Mouse (Mus musculus): ENCODE data around the gene Gria2.

Gria2 gene

DNA sequence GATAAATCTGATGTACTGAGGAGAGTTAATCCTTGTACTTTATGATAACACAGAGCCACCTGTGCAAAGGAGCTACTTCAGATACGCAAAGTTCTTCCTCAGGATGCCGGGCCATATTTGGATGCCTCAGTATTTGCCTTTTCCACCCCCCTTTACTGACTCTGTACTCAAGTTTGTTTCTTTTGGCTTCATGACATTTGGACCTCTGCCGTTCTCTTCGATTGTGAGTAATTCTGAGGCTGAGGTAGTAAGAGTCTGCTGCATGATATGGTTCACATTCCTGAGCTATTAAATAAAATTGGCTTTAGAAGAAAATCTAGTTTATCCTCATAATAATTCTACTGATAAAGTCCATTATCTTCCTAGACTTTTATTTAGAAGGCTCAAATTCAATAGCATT lies 26.7 kb downstream of the Gria2 start:
- no peak for DNase-seq (ENCODE audit: low spot score in 2 of 2)

DNA sequence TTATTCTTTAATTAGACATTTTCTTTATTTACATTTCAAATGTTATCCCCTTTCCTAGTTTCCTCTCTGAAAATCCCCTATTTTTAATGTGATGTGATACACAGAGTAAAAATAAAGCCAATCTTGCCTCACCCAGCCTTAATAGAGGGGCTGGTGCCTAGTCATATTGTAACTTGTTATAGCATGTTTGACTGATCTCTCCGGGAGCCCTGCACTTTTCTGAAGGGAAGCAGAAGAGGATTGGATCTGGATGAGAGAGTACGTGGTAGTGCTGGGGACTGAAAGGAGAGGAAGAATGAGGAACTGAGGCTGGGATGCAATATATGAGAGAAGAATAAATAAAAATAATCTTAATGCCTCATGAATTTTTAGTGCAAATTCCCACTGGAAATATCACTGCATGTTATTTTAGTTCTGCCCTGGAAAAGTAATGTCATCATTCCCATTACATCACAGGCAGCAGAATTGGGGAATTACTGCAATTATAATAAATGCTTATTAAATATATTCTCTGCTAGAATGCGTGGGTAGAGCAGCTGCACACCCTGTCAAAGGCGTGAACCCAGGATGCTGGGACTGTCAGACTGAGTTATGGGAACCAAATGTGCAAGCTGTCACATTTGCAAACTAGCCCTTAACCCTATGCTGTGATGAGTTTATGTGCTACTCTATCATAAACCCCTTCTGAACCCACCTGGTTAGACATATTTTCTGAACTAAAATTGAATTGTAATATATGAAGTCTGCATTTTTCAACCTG lies 28.4 kb downstream of the Gria2 start:
- DNase-seq (ENCODE audit: low spot score in 2 of 2): no peak

DNA sequence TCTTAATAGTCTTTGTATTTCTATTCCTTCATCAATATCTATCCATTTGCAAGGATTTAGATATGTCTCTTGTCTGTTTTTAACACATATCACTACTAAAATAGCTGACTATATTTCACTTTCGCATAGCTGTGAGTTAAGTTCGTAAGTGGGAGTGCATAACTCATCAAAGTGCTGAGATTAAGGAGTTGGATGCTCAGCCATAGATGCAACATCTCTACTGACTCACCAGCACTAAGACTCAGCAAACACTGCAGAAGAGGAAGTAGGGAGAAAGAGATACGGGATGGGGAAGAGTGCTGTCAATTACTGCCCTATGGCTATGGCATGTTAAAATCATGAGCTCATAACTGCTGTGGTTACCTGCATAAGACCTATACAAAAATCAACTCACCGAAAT lies 29.4 kb downstream of the Gria2 start:
- DNase-seq (ENCODE audit: low spot score in 2 of 2): no peak

DNA sequence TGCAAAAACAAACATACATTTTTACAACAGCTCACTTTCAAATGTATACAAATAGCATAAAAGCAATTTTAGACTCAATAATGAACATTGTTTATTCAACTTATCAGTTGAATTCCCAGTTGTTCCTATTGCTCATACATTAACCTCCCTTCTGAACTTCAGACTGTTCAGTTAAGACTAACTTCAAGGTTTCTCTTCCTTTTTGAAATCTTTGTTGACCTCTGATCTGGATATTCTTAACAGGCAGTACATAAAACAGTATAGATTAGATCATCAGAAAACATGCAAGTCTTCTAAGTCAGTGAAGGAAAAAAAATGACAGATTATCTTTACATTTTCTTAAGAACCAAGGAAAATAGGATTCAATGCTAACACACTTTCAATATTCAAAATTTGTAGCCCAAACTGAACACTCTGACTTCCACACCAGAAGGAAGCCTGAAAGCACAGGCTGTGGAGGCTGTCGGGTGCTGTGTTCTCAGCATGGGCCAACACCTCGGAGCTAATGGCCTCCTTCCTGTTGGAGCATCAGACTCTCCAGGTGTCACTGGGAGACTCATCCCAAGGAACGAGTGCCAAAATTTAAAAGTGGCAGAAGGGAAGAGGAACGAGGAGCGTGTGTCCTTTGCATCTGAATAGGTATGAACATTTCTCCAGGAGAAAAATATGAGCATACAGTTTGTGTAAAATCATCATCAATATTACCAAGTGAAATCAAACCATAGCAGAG lies 33.0 kb downstream of the Gria2 start:
- DNase-seq (ENCODE audit: low spot score in 2 of 2): no peak

DNA sequence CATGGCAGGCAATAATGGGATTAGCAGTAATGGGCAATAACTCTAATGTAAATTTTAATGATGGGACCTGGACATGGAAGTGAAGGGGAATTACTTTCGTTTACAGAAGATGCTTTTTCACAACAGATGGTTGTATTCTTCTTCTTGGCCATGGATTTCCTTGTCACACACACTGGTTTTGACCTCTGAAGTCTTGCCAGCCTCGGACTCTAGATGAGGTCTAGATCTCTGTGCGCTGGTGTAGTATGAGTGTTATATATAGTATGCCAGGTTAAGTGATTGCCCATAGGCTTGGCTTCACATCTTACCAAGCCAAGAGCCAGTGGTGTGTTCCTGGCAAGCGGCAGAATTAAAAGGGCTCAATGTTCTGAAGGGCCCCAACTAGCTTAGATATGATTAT lies 43.7 kb downstream of the Gria2 start:
- no peak for DNase-seq (ENCODE audit: low spot score in 2 of 2)

DNA sequence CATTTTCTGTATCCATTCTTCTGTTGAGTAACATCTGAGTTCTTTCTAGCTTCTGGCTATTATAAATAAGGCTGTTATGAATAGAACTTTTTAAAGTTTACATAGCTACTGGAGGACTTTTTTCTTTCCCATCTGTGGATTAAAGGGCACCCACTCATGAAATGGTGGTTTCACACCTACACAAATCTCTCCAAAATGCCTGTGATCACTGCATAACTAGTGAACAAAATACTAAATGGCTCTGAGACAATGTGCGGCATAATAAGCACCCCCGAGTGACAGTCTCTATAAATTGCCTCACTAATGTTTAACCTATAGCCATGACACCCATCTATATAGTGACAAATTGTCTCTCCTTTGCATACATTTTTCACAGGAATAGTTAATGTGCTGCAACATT lies 44.3 kb downstream of the Gria2 start:
- no peak for DNase-seq (ENCODE audit: low spot score in 2 of 2)

DNA sequence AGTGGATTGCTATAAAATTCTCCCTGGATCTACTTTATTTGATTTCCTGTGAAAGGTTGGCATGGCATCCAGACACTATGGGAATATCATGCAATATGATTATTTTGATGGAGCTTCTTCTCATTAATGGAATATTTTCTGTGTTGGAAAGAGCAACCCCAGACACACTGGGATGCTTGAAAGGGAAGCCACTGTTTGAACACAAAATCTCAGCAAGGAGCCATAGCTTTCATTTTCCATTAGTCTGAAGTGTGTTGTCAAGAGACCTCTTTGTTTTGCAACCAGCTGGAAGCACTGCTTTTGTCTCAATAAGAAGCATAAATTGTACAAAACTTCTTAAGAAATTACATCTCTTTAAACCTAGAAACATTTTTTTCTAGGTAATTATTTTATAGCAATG lies 51.8 kb downstream of the Gria2 start:
- DNase-seq (ENCODE audit: low spot score in 2 of 2): no peak

DNA sequence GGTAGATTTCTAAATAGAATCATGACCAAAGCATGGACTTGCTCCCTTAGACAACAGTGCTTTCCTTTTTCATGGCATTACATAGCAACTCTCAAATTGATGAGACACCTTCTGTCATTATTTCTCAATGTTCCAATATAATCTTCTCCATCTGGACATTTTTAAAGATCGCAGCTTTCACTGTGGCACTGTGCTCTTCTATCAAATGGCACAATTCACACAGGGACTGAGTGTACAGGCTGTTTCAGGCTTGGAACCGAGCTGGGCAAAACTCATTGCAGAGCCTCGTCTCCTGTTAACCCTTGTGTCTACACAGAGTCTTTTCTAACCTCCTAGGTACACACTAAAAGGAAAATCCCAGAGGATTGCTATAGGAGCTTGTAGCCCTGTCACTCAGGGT lies 77.4 kb downstream of the Gria2 start:
- no peak for DNase-seq (ENCODE audit: low spot score in 2 of 2)

DNA sequence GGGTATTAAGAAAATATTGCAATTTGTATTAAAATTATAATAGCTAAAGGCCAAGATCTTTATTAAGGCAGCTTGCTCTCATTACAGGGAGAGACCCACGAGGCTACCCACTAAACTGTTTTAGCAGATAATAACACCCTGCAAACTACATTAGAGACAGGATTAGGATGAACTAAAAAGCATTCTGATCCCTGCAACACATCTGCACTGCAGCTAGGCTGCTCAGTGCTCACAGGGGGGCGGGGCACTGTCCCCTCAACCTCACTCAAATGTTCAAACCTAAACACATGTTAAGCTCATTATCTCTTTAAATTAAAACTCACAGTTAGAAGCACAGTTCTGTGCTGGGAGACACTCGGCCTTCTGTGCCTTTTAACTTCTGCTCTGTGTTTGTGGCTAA lies 89.5 kb downstream of the Gria2 start:
- no peak for DNase-seq (ENCODE audit: low spot score in 2 of 2)

DNA sequence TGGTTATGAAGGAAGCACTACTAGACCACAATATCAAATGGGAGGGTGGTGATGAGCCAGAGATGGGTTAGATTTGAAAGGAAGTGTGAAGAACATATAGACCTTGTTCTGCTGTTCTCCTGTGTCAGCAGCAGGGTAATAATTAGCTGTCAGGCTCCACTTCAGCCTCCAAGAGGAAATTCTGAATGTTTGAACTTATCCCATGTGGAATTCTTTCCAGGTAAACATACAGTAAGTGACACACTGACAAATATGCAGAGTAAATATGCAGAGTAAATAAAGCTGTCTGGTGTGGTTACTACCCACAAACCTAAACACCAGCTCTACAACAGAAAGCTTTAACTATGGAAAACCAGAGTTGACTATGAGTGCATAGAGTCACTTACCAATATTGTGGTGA lies 93.6 kb downstream of the Gria2 start:
- DNase-seq (ENCODE audit: low spot score in 2 of 2): no peak

DNA sequence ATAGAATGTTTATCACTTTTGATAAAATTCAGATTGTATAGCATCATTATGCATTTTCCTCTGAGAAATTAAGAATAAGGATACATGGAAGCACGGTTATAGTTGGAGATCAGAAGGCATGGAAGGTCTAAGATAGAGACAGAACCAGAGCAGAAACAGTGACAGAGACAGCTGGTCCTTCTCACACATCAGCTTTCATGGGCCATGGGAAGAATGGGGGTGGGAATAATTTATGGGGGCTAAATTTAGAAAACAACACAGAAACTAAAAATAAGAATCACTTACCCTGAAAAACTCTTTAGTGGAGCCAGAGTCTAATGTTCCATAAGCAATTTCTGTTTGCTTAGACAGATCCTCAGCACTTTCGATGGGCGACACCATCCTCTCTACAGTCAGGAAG lies 100.5 kb downstream of the Gria2 start:
- no peak for DNase-seq (ENCODE audit: low spot score in 2 of 2)

DNA sequence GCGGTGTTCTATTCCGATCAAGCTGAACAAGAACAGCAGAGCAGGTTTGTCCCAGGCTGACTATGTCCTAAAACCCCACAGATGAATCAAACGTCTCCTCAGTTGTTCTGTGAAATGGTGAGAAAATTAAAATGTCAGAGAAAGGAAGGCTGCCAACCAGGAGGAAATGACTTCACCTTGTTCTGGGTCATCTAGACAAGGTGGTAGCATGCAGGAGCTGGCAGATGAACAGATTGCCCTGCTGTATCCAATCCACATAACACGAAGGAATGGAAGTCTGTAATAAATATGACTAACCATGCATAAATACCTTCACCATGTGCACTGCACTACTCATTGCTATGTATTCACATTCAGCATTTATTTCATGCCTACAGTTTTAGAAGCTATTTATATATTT lies 105.1 kb downstream of the Gria2 start:
- DNase-seq (ENCODE audit: low spot score in 2 of 2): no peak

DNA sequence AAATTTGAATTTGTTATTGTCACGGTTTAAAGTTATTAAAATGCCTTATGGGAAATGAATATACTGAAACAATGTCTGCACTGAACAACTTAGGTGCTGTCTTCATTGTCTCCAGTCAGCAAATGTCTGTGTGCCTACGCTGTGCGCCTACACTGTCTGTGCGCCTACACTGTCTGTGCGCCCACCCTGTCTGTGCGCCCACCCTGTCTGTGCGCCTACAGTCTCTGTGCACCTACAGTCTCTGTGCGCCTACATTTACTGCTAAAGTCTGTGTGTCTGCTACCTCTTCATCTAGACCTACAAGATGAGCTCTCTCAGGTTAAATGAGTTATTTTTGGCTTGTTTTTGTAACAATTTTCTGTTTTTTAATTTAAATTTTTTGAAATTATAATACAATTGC lies 107.7 kb downstream of the Gria2 start:
- DNase-seq (ENCODE audit: low spot score in 2 of 2): no peak

DNA sequence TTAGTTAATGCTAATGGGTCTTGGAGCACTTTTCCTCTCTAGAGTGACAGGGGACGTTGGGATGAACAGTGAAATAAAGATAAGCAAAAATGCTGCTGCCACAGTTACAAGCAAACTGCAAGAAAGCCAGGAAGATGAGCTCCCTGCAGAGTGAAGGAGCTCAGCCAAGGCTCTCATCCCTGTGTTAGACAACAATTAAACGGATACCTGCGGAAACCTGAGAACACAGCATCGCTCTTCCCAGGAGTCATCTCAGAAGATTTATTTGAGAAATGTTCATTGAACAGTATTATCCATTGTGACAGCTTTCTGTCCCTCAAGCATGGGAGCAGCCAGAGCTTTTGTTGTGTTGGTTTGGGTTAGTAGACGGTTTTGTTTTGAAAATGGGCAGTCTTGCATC lies 137.5 kb downstream of the Gria2 start:
- no peak for DNase-seq (ENCODE audit: low spot score in 2 of 2)

DNA sequence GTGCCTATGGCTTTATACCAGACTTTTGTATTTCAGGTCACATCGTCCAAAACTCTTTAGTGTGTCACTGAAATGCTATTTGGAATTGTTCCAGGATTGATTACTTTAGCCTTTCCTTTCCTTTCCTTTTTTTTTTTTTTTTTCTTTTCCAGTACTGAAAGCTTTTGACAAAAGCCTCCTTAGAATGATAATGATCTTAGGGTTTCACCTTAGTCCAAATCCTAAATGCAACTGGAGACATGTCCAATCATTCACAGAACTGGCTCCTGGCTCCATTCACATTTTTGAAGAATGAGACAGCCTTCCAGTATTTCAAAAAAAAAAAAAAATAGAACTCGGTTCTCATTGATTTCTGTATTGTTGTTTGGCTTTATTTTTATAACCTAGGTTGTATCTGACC lies 139.3 kb downstream of the Gria2 start:
- no peak for DNase-seq (ENCODE audit: low spot score in 2 of 2)

DNA sequence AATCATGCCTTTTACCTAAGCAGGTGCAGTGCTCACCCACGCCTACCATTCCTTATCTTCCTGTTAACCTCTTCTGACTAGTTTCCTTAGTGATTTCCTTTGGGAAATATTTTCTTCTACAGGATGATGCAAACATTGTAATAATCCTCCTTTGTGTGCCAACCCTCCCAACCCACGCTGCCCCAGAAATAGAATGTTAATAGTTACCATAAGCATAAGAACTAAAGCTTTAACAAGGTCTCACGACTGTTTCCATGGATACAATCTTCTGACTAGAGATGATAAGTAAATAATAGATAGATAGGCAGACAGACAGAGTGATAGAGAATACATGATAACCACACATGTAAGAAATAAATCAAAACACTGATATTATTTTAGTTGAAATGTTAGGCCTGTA lies 140.8 kb downstream of the Gria2 start:
- no peak for DNase-seq (ENCODE audit: low spot score in 2 of 2)

DNA sequence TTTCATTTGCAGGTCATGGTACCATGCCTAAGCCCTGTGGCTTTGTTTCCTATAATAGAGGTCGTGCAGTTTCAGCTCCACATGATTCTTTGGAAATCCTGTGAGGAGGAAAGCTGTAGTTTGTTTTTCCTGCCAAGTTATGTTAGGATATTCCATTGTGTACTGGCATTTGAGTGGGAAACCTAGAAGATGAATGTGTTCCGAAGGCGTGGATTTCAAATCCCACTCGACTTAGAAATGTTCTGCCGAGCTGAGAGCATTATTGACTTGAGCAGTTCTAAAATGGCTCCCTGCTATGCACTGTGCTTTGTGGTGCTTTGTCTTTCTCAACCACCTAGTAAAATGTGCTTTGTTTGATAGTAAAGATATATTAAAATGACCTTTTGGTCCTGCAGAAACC lies 150.4 kb downstream of the Gria2 start:
- no peak for DNase-seq (ENCODE audit: low spot score in 2 of 2)
